ENCODE assay signal across 8 mouse cellular contexts in genomic region chr14:73106957-73107356, GRCm38 (mm10). TPM values are rescaled to one million over a fixed set of nuclear protein-coding genes. Genes with fewer than 3 reads are reported as not detected.
DNase-seq lines count a peak whose midpoint lies in the region; ATAC-seq and TF ChIP-seq lines count a peak whose summit lies in the region.
"Had no signal": no experiment of that assay in that cellular context is flagged by ENCODE, and none has a peak within 500 bp of the region (broad histone marks: within the 10 kb centered on the region; RNA-seq: fewer than 3 reads in every experiment).

No protein-coding gene starts in this region.

- no peak overlapping the region for H3K4me2 ChIP-seq in midbrain, embryonic 15.5 days
- no peak overlapping the region for H3K4me2 ChIP-seq in liver, embryonic 12.5 days
- no peak overlapping the region for H3K4me2 ChIP-seq in hindbrain, postnatal 0 days (ENCODE audit: low read depth, low read length)

- no peak for DNase-seq in midbrain, embryonic 10.5 days (ENCODE audit: low spot score)
- DNase-seq in kidney, adult 8-10 months = peak; percentile 88 to 95
- peak; percentile 48 to 60 for DNase-seq in thymus, postnatal 36 days
- DNase-seq in hindbrain, postnatal 0 days (ENCODE audit: low spot score) = no peak

- no peaks in the 10 kb centered on the region for H3K36me3 ChIP-seq in midbrain, embryonic 15.5 days (replicated peaks)
- H3K36me3 ChIP-seq in midbrain, embryonic 10.5 days = no peaks in the 10 kb centered on the region
- no peaks in the 10 kb centered on the region for H3K36me3 ChIP-seq in liver, embryonic 12.5 days
- no peaks in the 10 kb centered on the region for H3K36me3 ChIP-seq in hindbrain, postnatal 0 days (ENCODE audit: insufficient read depth, low read length)

- H3K4me3 ChIP-seq in midbrain, embryonic 15.5 days = no peak overlapping the region
- no peak overlapping the region for H3K4me3 ChIP-seq in midbrain, embryonic 10.5 days
- no peak overlapping the region for H3K4me3 ChIP-seq in liver, embryonic 12.5 days
- no peak overlapping the region for H3K4me3 ChIP-seq in hindbrain, postnatal 0 days (ENCODE audit: low read length)

- peak; percentile 23; the same call in 1 of the 2 replicates for ATAC-seq in midbrain, embryonic 15.5 days (replicated peaks)
- ATAC-seq in liver, embryonic 12.5 days = peak; percentile 50; the same call in 1 of the 2 replicates
- ATAC-seq in monocyte, adult 5-6 weeks (replicated peaks; ENCODE audit: insufficient number of reproducible peaks, low FRiP score, low TSS enrichment, poor library complexity, severe bottlenecking) = no peak
- no peak for ATAC-seq in hindbrain, postnatal 0 days

- 59% methylated on average over 4 of the region's 4 CpGs for WGBS in midbrain, embryonic 15.5 days
- WGBS in midbrain, embryonic 10.5 days = 73% methylated on average over 4 of the region's 4 CpGs
- WGBS in liver, embryonic 12.5 days (ENCODE audit: insufficient replicate concordance) = 54% methylated on average over 4 of the region's 4 CpGs
- 54% methylated on average over 4 of the region's 4 CpGs for WGBS in hindbrain, postnatal 0 days

- TF ChIP-seq CTCF in hindbrain, postnatal 0 days (IDR thresholded peaks at IDR 0.05; ENCODE audit: low read depth) = no peak

- no peaks in the 10 kb centered on the region for H3K27me3 ChIP-seq in midbrain, embryonic 15.5 days (replicated peaks)
- H3K27me3 ChIP-seq in midbrain, embryonic 10.5 days (ENCODE audit: low read depth, poor library complexity, severe bottlenecking) = no peaks in the 10 kb centered on the region
- peaks cover 6% of the 10 kb centered on the region for H3K27me3 ChIP-seq in liver, embryonic 12.5 days (replicated peaks)
- H3K27me3 ChIP-seq in hindbrain, postnatal 0 days (ENCODE audit: insufficient read depth, low read length) = no peaks in the 10 kb centered on the region

- H3K27ac ChIP-seq in midbrain, embryonic 15.5 days = no peak overlapping the region
- H3K27ac ChIP-seq in midbrain, embryonic 10.5 days (replicated peaks) = no peak overlapping the region
- H3K27ac ChIP-seq in liver, embryonic 12.5 days = no peak overlapping the region
- no peak overlapping the region for H3K27ac ChIP-seq in hindbrain, postnatal 0 days

- H3K9me3 ChIP-seq in midbrain, embryonic 15.5 days = no peaks in the 10 kb centered on the region
- no peaks in the 10 kb centered on the region for H3K9me3 ChIP-seq in midbrain, embryonic 10.5 days (replicated peaks)
- H3K9me3 ChIP-seq in liver, embryonic 12.5 days (replicated peaks) = no peaks in the 10 kb centered on the region
- no peaks in the 10 kb centered on the region for H3K9me3 ChIP-seq in hindbrain, postnatal 0 days (ENCODE audit: low read length)

- no peaks in the 10 kb centered on the region for H3K4me1 ChIP-seq in midbrain, embryonic 15.5 days
- H3K4me1 ChIP-seq in midbrain, embryonic 10.5 days = peaks cover 16% of the 10 kb centered on the region
- peaks cover 14% of the 10 kb centered on the region for H3K4me1 ChIP-seq in liver, embryonic 12.5 days
- H3K4me1 ChIP-seq in hindbrain, postnatal 0 days (ENCODE audit: insufficient read depth, low read length) = no peaks in the 10 kb centered on the region

- H3K9ac ChIP-seq in midbrain, embryonic 15.5 days = no peak overlapping the region
- no peak overlapping the region for H3K9ac ChIP-seq in liver, embryonic 12.5 days
- H3K9ac ChIP-seq in hindbrain, postnatal 0 days (replicated peaks; ENCODE audit: low read length) = no peak overlapping the region

RNA-seq across cellular contexts. Expression of gene Rcbtb2, which starts 15.9 kb away (rescaled TPM):
- polyA plus RNA-seq in midbrain, embryonic 15.5 days (2015; fragmentation: Nextera tagmentation; extraction: Ambion mirVana) = 60.3 and 68.6 TPM in 2 replicates
- polyA plus RNA-seq in midbrain, embryonic 10.5 days (2016; fragmentation: Nextera tagmentation; extraction: Ambion mirVana) = 163 and 168 TPM in 2 replicates
- 27.9 and 28.9 TPM in 2 replicates for polyA plus RNA-seq in liver, embryonic 12.5 days (2016; fragmentation: Nextera tagmentation; extraction: Ambion mirVana)
- total RNA-seq in monocyte, adult 5-6 weeks (2017) = 50.0 to 78.5 TPM (median 57.1 TPM) in 3 replicates
- total RNA-seq in hindbrain, postnatal 0 days (2014; rRNA removed) = 40.2 and 64.9 TPM in 2 replicates
- polyA plus RNA-seq in hindbrain, postnatal 0 days (2015; fragmentation: Nextera tagmentation; extraction: Ambion mirVana) = 58.3 and 64.1 TPM in 2 replicates

RNA-seq across cellular contexts. Expression of gene Cysltr2, which starts 58.0 kb away (rescaled TPM):
- polyA plus RNA-seq in midbrain, embryonic 15.5 days (2015; fragmentation: Nextera tagmentation; extraction: Ambion mirVana) = 0.37 and 0.38 TPM in 2 replicates
- polyA plus RNA-seq in midbrain, embryonic 10.5 days (2016; fragmentation: Nextera tagmentation; extraction: Ambion mirVana) = not detected in 2 replicates
- polyA plus RNA-seq in liver, embryonic 12.5 days (2016; fragmentation: Nextera tagmentation; extraction: Ambion mirVana) = 0.29 and 0.30 TPM in 2 replicates
- total RNA-seq in monocyte, adult 5-6 weeks (2017) = 20.0 to 54.5 TPM (median 29.4 TPM) in 3 replicates
- total RNA-seq in hindbrain, postnatal 0 days (2014; rRNA removed) = not detected in 2 replicates
- polyA plus RNA-seq in hindbrain, postnatal 0 days (2015; fragmentation: Nextera tagmentation; extraction: Ambion mirVana) = 0.33 and 0.48 TPM in 2 replicates
- polyA plus RNA-seq: heart, postnatal 0 days had no signal

Comparison
In these comparisons a context has a peak if more than half of its experiments do, and no peak if none do; other contexts are left out.
1. ATAC-seq: peak in midbrain, embryonic 15.5 days (single experiment) and liver, embryonic 12.5 days (single experiment); none in monocyte, adult 5-6 weeks (single experiment) and hindbrain, postnatal 0 days (single experiment).
2. DNase-seq: peak in kidney, adult 8-10 months (2 of 2) and thymus, postnatal 36 days (2 of 2); none in midbrain, embryonic 10.5 days (single experiment) and hindbrain, postnatal 0 days (single experiment).